Mouse (Mus musculus): ENCODE results near the gene Nisch. TPM values are rescaled to one million over a fixed set of nuclear protein-coding genes. Genes with fewer than 3 reads are reported as not detected.
A peak's percentile ranks its signal among the peaks of the same experiment; 100 is the strongest.

Nisch gene
- total and polyA plus RNA-seq, 2 experiments from 2014 or later, result 274 to 398 TPM

DNA sequence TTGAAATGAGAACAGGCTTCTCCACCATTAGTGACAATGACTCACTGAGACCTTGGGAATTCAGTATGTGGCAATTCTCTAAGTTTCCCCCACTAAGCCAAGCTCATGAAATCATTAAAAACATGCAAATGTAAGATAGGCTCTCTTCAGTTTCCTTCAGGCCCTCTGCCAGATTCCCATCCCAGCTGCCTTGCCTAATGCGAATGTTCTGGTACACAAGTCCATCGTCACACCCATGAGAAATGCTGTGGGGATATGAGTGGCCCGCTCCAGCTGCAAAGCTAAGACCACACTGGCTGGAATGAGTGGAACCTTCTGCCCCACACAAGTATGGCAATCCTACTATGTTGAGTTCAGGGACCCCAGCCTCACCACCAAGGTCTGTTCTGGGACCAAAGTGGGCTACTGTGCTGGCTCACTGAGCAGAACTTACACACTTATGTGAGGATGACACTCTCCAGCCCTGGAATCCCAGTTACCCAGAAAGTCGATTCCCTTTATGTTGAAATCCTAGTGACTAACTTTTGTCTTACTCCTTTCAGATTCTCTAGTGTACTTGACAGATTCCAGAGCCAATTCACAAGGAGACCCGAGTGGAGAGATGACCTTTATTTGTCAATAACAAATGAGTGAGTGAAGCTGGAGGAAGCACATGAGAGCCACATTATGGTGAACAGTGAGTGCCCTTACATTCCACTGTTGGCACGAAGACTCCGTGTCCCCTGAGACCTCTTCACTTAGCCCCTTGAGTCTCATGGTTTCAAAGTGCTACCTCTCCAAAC lies 20.5 kb upstream of the Nisch start:
- Histone ChIP-seq H3K36me3 (ENCODE audit: insufficient read depth, low read length) (0 out of 2 replicates have a peak, but pooled peaks cover 3% of the 10 kb centered on the region), H3K9ac (replicated peaks; ENCODE audit: low read length, poor library complexity, severe bottlenecking) (no peak overlapping the region; the same call in 1 of the 2 replicates), H3K9me3 (ENCODE audit: low read length) (no peaks in the 10 kb centered on the region), H3K4me3 (ENCODE audit: low read depth, low read length) (no peak overlapping the region), H3K4me2 (ENCODE audit: low read depth, low read length, poor library complexity, severe bottlenecking) (no peak overlapping the region), H3K27ac (ENCODE audit: low read depth, low read length) (no peak overlapping the region), H3K27me3 (ENCODE audit: insufficient read depth, low read length) (no peaks in the 10 kb centered on the region), H3K4me1 (ENCODE audit: insufficient read depth, low read length) (no peaks in the 10 kb centered on the region)
- no peak for ATAC-seq (ENCODE audit: low FRiP score)
- TF ChIP-seq CTCF (IDR thresholded peaks at IDR 0.05), result no peak
- WGBS, result 87% methylated on average over 7 of the region's 7 CpGs
- no peak for DNase-seq (ENCODE audit: low spot score)

DNA sequence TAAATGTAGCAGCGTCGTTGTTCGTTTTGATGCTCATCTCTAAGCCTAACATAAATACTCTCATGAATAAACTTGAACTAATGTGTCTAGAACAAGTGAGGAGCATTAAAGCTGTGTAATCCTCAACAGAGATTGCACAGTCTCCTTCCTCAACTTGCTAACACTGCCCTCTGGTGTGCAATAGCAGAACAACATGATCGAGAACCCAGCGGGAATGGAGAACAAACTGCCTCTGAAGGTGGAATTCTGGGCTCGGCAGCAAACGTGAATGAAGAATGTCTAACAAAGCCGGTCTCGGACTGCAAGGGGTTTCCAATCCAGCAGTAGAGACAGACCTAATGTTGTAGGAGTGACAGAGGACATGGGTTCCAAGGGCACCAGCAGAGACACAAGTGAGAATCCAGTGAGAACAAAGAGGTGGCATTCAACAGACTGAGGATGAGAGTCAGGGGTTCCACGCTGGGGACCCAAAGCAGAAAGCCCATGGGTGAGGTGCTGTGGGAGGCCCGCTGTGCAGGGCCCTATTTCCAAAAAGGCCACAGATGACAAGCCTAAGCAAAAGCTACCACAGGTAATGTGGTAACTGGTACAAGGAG lies 17.3 kb upstream of the Nisch start:
- TF ChIP-seq CTCF (IDR thresholded peaks at IDR 0.05), result peak; percentile 95
- peak; percentile 56; the same call in 1 of the 2 replicates for ATAC-seq (ENCODE audit: low FRiP score)
- peak; percentile 78 for DNase-seq (ENCODE audit: low spot score)
- Histone ChIP-seq H3K36me3 (ENCODE audit: insufficient read depth, low read length) (0 out of 2 replicates have a peak, but pooled peaks cover 3% of the 10 kb centered on the region), H3K9me3 (ENCODE audit: low read length) (no peaks in the 10 kb centered on the region), H3K9ac (replicated peaks; ENCODE audit: low read length, poor library complexity, severe bottlenecking) (no peak overlapping the region), H3K27me3 (ENCODE audit: insufficient read depth, low read length) (no peaks in the 10 kb centered on the region), H3K4me3 (ENCODE audit: low read depth, low read length) (no peak overlapping the region), H3K27ac (ENCODE audit: low read depth, low read length) (no peak overlapping the region), H3K4me2 (ENCODE audit: low read depth, low read length, poor library complexity, severe bottlenecking) (no peak overlapping the region), H3K4me1 (ENCODE audit: insufficient read depth, low read length) (no peaks in the 10 kb centered on the region)
- WGBS, result 20% methylated on average over 11 of the region's 11 CpGs

GRCm38 (mm10) chr14:31233070-31233995 lies 16.6 kb upstream of the Nisch start:
- H3K27ac ChIP-seq (ENCODE audit: low read depth, low read length), result no peak overlapping the region
- DNase-seq (ENCODE audit: low spot score), result no peak
- H3K9me3 ChIP-seq (ENCODE audit: low read length), result no peaks in the 10 kb centered on the region
- no peaks in the 10 kb centered on the region for H3K36me3 ChIP-seq (ENCODE audit: insufficient read depth, low read length)
- 88% methylated on average over 14 of the region's 14 CpGs for WGBS
- H3K27me3 ChIP-seq (ENCODE audit: insufficient read depth, low read length), result no peaks in the 10 kb centered on the region
- no peak for TF ChIP-seq CTCF (IDR thresholded peaks at IDR 0.05)
- no peak overlapping the region for H3K4me2 ChIP-seq (ENCODE audit: low read depth, low read length, poor library complexity, severe bottlenecking)
- no peak overlapping the region for H3K9ac ChIP-seq (replicated peaks; ENCODE audit: low read length, poor library complexity, severe bottlenecking)
- H3K4me3 ChIP-seq (ENCODE audit: low read depth, low read length), result no peak overlapping the region
- peak; percentile 23; the same call in 1 of the 2 replicates for ATAC-seq (ENCODE audit: low FRiP score)
- no peaks in the 10 kb centered on the region for H3K4me1 ChIP-seq (ENCODE audit: insufficient read depth, low read length)

- Histone ChIP-seq H3K36me3 (ENCODE audit: insufficient read depth, low read length) (no peaks in the 10 kb centered on the region), H3K4me2 (ENCODE audit: low read depth, low read length, poor library complexity, severe bottlenecking) (no peak overlapping the region), H3K27ac (ENCODE audit: low read depth, low read length) (no peak overlapping the region), H3K4me1 (ENCODE audit: insufficient read depth, low read length) (no peaks in the 10 kb centered on the region), H3K9ac (replicated peaks; ENCODE audit: low read length, poor library complexity, severe bottlenecking) (no peak overlapping the region), H3K4me3 (ENCODE audit: low read depth, low read length) (no peak overlapping the region), H3K27me3 (ENCODE audit: insufficient read depth, low read length) (no peaks in the 10 kb centered on the region), H3K9me3 (ENCODE audit: low read length) (no peaks in the 10 kb centered on the region)
- ATAC-seq (ENCODE audit: low FRiP score), result no peak
- no peak for DNase-seq (ENCODE audit: low spot score)
- 79% methylated on average over 13 of the region's 13 CpGs for WGBS
- TF ChIP-seq CTCF (IDR thresholded peaks at IDR 0.05), result no peak
Observed at GRCm38 (mm10) chr14:31232404-31233069, 15.8 kb upstream of the Nisch start.

GRCm38 (mm10) chr14:31230442-31230841 lies 13.7 kb upstream of the Nisch start:
- no peaks in the 10 kb centered on the region for H3K36me3 ChIP-seq (ENCODE audit: insufficient read depth, low read length)
- H3K27me3 ChIP-seq (ENCODE audit: insufficient read depth, low read length), result no peaks in the 10 kb centered on the region
- no peaks in the 10 kb centered on the region for H3K9me3 ChIP-seq (ENCODE audit: low read length)
- H3K4me3 ChIP-seq (ENCODE audit: low read depth, low read length), result no peak overlapping the region
- TF ChIP-seq CTCF (IDR thresholded peaks at IDR 0.05), result no peak
- no peak overlapping the region for H3K9ac ChIP-seq (replicated peaks; ENCODE audit: low read length, poor library complexity, severe bottlenecking)
- H3K4me2 ChIP-seq (ENCODE audit: low read depth, low read length, poor library complexity, severe bottlenecking), result no peak overlapping the region
- H3K4me1 ChIP-seq (ENCODE audit: insufficient read depth, low read length), result no peaks in the 10 kb centered on the region
- WGBS, result 73% methylated on average over 8 of the region's 8 CpGs
- no peak overlapping the region for H3K27ac ChIP-seq (ENCODE audit: low read depth, low read length)
- ATAC-seq (ENCODE audit: low FRiP score) (no peak), DNase-seq (ENCODE audit: low spot score) (no peak)
